Mouse (Mus musculus) liver, postnatal 0 days (tissue): Measurements from ENCODE around the gene Zfhx3. TPM values are rescaled to one million over a fixed set of nuclear protein-coding genes. Genes with fewer than 3 reads are reported as not detected.
A peak's percentile ranks its signal among the peaks of the same experiment; 100 is the strongest.

ENCODE experiments used
- ATAC-seq: fragments of 200-750 bp; cut with Nextera tagmentation; 2 replicates; pipeline ENCODE4 v1.8.0; 2017; ENCODE audit warnings: mild to moderate bottlenecking, moderate library complexity
- DNase-seq: peaks from one replicate; pipeline ENCODE4 v3.0.0-alpha.2; 2016
- H3K27ac ChIP-seq: fragments of 300-500 bp; sonication (generic); 2 replicates; pipeline ENCODE4 v1.5.1; 2014; ENCODE audit warnings: antibody characterized with exemption, moderate library complexity, mild to moderate bottlenecking, low read depth
- H3K27me3 ChIP-seq: fragments of 300-500 bp; sonication (generic); 2 replicates; pipeline ENCODE4 v1.6.1; 2014; ENCODE audit warnings: low read length, control low read depth, mixed read lengths; ENCODE audit not compliant: insufficient read depth
- H3K36me3 ChIP-seq: fragments of 300-500 bp; sonication (generic); replicated peaks from 2 replicates; pipeline ENCODE4 v1.6.1; 2014; ENCODE audit warnings: mild to moderate bottlenecking, control low read depth, low read length, moderate library complexity, mixed read lengths; ENCODE audit not compliant: insufficient read depth
- H3K4me1 ChIP-seq: fragments of 300-500 bp; sonication (generic); 2 replicates; pipeline ENCODE4 v1.6.1; 2014; ENCODE audit warnings: antibody characterized with exemption, mild to moderate bottlenecking, control low read depth; ENCODE audit not compliant: insufficient read depth
- H3K4me2 ChIP-seq: fragments of 300-500 bp; sonication (generic); 2 replicates; pipeline ENCODE4 v1.6.1; 2014; ENCODE audit warnings: low read depth, mild to moderate bottlenecking, low read length, moderate library complexity, mixed read lengths
- H3K4me3 ChIP-seq: fragments of 300-500 bp; sonication (generic); 2 replicates; pipeline ENCODE4 v1.5.1; 2014; ENCODE audit warnings: low read depth, low read length
- H3K9ac ChIP-seq: fragments of 300-500 bp; sonication (generic); replicated peaks from 2 replicates; pipeline ENCODE4 v1.6.1; 2014; ENCODE audit warnings: mild to moderate bottlenecking, moderate library complexity
- H3K9me3 ChIP-seq: fragments of 300-500 bp; sonication (generic); 2 replicates; pipeline ENCODE4 v1.6.1; 2016; ENCODE audit warnings: mild to moderate bottlenecking, control low read depth, low read length, mixed read lengths
- CTCF ChIP-seq: sonication (generic); IDR thresholded peaks from 2 replicates; pipeline ENCODE4 v1.5.1; 2016; ENCODE audit warnings: antibody characterized with exemption, low read depth
- EP300 ChIP-seq: IDR thresholded peaks from 2 replicates; pipeline ENCODE4 v1.6.1; 2016; ENCODE audit warnings: antibody characterized with exemption, low read depth, mild to moderate bottlenecking
- WGBS: fragments of 180-500 bp; shearing (Covaris S2); extraction: QIAGEN DNeasy Blood & Tissue Kit; methylation state at CpG from one replicate; pipeline ENCODE4 v1.1.7; 2014; ENCODE audit not compliant: insufficient replicate concordance; 5-methylcytosine and 5-hydroxymethylcytosine counted together
- polyA plus RNA-seq: library from polyadenylated mRNA; unstranded; fragments of >200 nt; fragmentation: Nextera tagmentation; extraction: Ambion mirVana; gene quantifications from 2 replicates; pipeline ENCODE4 v1.2.1, GENCODE M21; 2015

The Zfhx3 gene
- polyA plus RNA-seq, 1 experiment from 2014 or later = 1.2 TPM

DNA sequence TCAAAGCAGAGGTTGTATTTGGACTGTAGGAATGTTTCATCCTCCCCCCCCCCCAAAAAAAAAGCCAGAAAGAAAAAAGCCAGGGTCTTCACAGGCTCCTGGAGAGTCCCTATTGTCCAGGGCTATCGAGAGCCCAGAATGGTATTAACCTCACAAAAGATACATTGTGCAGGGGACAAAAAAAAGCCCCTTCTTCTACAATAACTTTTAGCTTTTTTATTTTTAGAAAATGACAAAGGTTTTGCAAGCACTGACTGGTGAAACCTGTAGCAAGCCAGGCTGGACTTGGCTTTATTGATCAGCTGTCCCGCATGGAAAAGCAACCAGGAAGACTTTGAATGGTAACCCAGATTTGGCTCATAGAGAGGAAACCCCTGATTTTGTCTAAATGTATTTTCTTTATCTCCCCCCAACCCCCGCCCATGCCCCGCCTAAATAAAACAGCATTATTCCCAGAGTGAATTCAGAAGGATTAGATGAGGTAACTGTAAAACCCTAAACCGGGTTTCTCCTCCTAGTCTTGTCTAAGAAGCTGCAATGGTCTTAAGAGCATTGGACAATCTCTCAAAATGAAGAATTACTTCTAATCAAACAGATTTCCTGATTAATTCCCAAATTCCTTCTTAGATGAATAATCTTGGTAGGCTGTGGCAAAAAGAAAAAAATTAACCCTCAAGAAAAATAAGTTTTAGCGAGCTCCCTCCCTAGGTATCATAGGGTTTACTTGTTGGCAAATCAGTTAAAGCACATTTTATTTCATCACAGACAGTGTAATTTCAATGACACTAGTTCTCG lies 759.1 kb downstream of the Zfhx3 start:
- Histone ChIP-seq H3K4me1 (peaks cover 7% of the 10 kb centered on the region), H3K4me3 (no peak overlapping the region), H3K4me2 (no peak overlapping the region), H3K27me3 (peaks cover 59% of the 10 kb centered on the region), H3K36me3 (no peaks in the 10 kb centered on the region), H3K27ac (no peak overlapping the region), H3K9me3 (no peaks in the 10 kb centered on the region), H3K9ac (no peak overlapping the region)
- 27% methylated on average over 7 of the region's 7 CpGs for WGBS
- no peak for DNase-seq
- no peak for ATAC-seq
- TF ChIP-seq EP300 = no peak
- no peak for TF ChIP-seq CTCF

DNA sequence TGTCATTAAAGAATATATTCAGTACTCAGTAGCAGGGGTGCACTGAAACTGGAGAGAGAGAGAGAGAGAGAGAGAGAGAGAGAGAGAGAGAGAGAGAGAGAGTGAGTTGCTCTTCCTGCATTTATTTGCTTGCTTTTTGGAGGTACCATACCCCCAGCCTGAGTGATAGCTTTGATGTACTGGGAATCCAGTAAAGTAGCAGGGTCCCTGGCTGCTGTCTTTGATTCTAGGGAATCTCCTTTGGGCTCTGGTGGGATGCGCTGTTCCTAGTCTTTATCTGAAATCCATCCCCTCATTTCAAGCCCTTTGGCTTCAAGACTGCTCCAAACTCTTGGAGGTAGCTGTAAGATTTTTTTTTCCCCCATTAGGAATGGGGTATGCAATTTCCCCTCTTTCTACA lies 759.8 kb downstream of the Zfhx3 start:
- no peak overlapping the region for H3K9ac ChIP-seq
- TF ChIP-seq EP300 = no peak
- no peak for TF ChIP-seq CTCF
- DNase-seq (no peak), ATAC-seq (no peak)
- H3K9me3 ChIP-seq = no peaks in the 10 kb centered on the region
- no peak overlapping the region for H3K4me3 ChIP-seq
- no peak overlapping the region for H3K4me2 ChIP-seq
- 32% methylated on average over 1 of the region's 1 CpGs for WGBS
- H3K4me1 ChIP-seq = peaks cover 9% of the 10 kb centered on the region
- no peaks in the 10 kb centered on the region for H3K36me3 ChIP-seq
- H3K27ac ChIP-seq = no peak overlapping the region
- peaks cover 52% of the 10 kb centered on the region for H3K27me3 ChIP-seq

DNA sequence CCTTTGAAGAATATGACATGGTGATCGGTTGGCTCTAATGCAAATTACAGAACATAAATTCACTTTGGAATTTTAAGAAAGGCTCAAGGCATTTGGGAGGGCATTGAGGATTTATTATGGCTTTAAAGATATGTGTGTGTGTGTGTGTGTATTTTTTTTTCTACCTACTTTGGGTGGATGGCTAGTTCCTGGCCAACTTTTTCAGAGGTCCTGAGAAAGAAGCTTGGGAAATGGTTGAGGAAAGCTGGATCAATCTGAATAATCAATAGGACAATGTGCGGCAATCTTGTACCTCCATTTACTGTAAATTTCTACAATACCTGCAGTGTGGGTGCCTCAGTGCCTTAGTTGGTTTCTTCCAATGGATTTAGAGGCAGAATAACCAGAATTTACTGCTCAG lies 763.3 kb downstream of the Zfhx3 start:
- DNase-seq (no peak), ATAC-seq (no peak)
- Histone ChIP-seq H3K4me1 (peaks cover 19% of the 10 kb centered on the region), H3K9ac (no peak overlapping the region), H3K27me3 (peaks cover 20% of the 10 kb centered on the region), H3K4me3 (no peak overlapping the region), H3K36me3 (no peaks in the 10 kb centered on the region), H3K9me3 (no peaks in the 10 kb centered on the region), H3K4me2 (peak overlapping the region; percentile 7; the same call in 1 of the 2 replicates), H3K27ac (no peak overlapping the region)
- TF ChIP-seq EP300 (no peak), CTCF (no peak)
- WGBS = 41% methylated on average over 2 of the region's 2 CpGs

DNA sequence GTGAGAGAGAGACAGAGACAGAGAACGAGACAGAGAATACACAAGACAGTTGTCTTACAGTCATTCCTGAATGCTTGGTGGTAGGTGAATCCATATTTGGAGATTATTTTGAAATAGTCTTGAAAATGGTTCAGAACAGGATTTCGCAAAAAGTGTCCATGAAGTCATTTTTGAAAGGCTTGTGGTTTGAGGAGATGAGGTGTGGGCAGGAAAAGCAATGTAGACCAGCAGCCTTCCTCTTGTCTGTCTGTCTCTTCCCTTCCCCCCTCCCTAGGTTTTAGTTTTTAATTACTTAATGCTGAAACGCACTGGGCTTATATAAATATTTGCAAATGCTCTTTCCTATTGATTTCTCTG lies 764.0 kb downstream of the Zfhx3 start:
- no peaks in the 10 kb centered on the region for H3K9me3 ChIP-seq
- H3K4me1 ChIP-seq = peaks cover 23% of the 10 kb centered on the region
- H3K36me3 ChIP-seq = no peaks in the 10 kb centered on the region
- H3K9ac ChIP-seq = no peak overlapping the region
- H3K4me2 ChIP-seq = peak overlapping the region; percentile 44; the same call in 1 of the 2 replicates
- H3K27ac ChIP-seq = no peak overlapping the region
- DNase-seq (no peak), ATAC-seq (no peak)
- TF ChIP-seq CTCF (no peak), EP300 (0 out of 2 replicates have a peak, but pooled peaks have one; percentile 30)
- H3K27me3 ChIP-seq = peaks cover 14% of the 10 kb centered on the region
- WGBS = 12% methylated on average over 3 of the region's 3 CpGs
- H3K4me3 ChIP-seq = no peak overlapping the region

DNA sequence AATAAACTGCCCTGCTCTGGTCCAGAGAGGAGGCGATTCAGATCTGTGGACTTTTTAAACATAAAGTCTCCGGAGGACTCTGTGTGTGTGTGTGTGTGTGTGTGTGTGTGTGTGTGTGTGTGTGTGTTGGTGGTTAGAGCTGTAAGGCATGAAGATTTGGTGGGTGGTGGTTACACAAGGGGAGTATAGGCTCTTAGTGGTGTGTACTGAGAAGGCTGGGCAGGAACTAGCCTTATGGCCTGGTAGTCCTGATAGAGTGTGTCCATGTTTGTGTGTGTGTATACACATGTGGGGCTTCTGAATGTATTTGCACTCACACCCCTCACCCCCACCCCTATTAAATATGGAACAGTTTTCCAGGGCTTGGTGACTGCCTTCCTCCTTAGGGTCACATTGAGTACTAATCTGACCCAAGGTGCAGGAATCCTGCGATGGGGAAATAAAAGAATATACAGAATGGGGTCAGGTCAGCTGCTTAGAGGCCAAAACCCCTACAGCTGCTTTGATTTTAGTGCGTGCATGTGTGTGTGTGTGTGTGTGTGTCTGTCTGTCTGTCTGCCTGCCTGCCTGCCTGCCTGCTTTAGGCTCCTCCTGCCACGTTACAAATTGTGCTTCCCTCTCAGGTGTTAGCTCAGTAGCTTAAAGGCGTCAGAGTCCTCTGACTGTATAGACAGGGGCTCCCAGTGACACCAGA lies 764.6 kb downstream of the Zfhx3 start:
- H3K9me3 ChIP-seq = no peaks in the 10 kb centered on the region
- H3K4me1 ChIP-seq = peaks cover 25% of the 10 kb centered on the region
- H3K4me2 ChIP-seq = peak overlapping the region; percentile 44; the same call in 1 of the 2 replicates

More for the DNA sequence above, 764.6 kb downstream of the Zfhx3 start:
- Histone ChIP-seq H3K27me3 (peaks cover 8% of the 10 kb centered on the region), H3K27ac (peak overlapping the region; percentile 44; the same call in 1 of the 2 replicates), H3K36me3 (no peaks in the 10 kb centered on the region), H3K9ac (no peak overlapping the region), H3K4me3 (no peak overlapping the region)
- DNase-seq (no peak), ATAC-seq (peak; percentile 72)
- TF ChIP-seq CTCF (no peak), EP300 (peak; percentile 3; the same call in 1 of the 2 replicates)
- WGBS = 27% methylated on average over 6 of the region's 6 CpGs
